In the genomic region with DNA sequence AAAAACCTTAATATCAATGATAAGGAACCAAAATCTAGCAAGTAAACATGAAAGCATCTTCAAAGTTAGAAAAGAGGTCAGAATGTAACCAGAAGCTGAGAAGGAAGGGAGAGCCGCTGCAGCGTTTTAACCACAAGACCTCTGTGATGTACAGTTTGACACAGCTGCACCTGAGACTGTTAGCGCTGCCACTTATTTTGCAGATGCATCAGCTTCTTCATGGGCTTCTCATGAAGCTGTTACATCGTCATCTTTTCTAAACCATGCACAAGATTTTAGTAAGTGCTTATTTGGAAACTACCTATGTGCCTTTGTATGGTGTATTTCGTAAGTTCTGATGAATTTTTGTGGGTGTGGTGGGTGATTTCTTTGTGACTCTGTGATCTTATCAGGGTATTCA, we compare ENCODE assay signal across 28 mouse cellular contexts.
DNase-seq lines count a peak whose midpoint lies in the region; ATAC-seq lines count a peak whose summit lies in the region.
"Had no signal": no experiment of that assay in that cellular context is flagged by ENCODE, and none has a peak within 500 bp of the region (broad histone marks: within the 10 kb centered on the region; RNA-seq: fewer than 3 reads in every experiment).

No protein-coding gene starts in this region.

- WGBS in heart, embryonic 10.5 days, result 81% methylated on average over 5 of the region's 5 CpGs

- H3K9me3 ChIP-seq in heart, embryonic 10.5 days, result no peaks in the 10 kb centered on the region
- H3K9me3 ChIP-seq: embryonic facial prominence, embryonic 13.5 days; forebrain, embryonic 10.5 days; heart, embryonic 12.5 days; hindbrain, embryonic 13.5 days; limb, embryonic 13.5 days; lung, embryonic 15.5 days; neural tube, embryonic 13.5 days had no signal

- peak; percentile 82 for ATAC-seq in activated CD4-positive, CD25-positive, alpha-beta regulatory T cell, adult 4 months
- no peak for ATAC-seq in granulocyte monocyte progenitor cell, adult 5-6 weeks (replicated peaks; ENCODE audit: poor library complexity, severe bottlenecking)
- ATAC-seq: forebrain, postnatal 0 days; midbrain, embryonic 16.5 days had no signal

- no peaks in the 10 kb centered on the region for H3K27me3 ChIP-seq in heart, embryonic 10.5 days (ENCODE audit: insufficient read depth, poor library complexity, severe bottlenecking)
- H3K27me3 ChIP-seq: embryonic facial prominence, embryonic 13.5 days; heart, embryonic 12.5 days; hindbrain, embryonic 13.5 days; limb, embryonic 13.5 days; lung, embryonic 15.5 days; neural tube, embryonic 13.5 days had no signal

- no peak overlapping the region for H3K4me3 ChIP-seq in heart, embryonic 10.5 days
- H3K4me3 ChIP-seq: embryonic facial prominence, embryonic 13.5 days; forebrain, embryonic 10.5 days; heart, embryonic 12.5 days; hindbrain, embryonic 13.5 days; limb, embryonic 13.5 days; lung, embryonic 15.5 days; neural tube, embryonic 13.5 days had no signal

- no peaks in the 10 kb centered on the region for H3K36me3 ChIP-seq in heart, embryonic 10.5 days
- H3K36me3 ChIP-seq: embryonic facial prominence, embryonic 13.5 days; forebrain, embryonic 10.5 days; heart, embryonic 12.5 days; hindbrain, embryonic 13.5 days; limb, embryonic 13.5 days; lung, embryonic 15.5 days; neural tube, embryonic 13.5 days had no signal

- DNase-seq in CD4-positive helper T cell, adult 2 months (ENCODE audit: low read depth, low spot score), result peak; percentile 76
- peak; percentile 1 to 8 for DNase-seq in natural killer cell, adult 2 months (ENCODE audit: low spot score in 2 of 2)
- DNase-seq in thymus, postnatal 10 days (ENCODE audit: low spot score in 2 of 2), result peak; percentile 65 to 75
- DNase-seq in heart, embryonic 10.5 days (ENCODE audit: low spot score), result no peak
- no peak for DNase-seq in adrenal gland, postnatal 4 days (ENCODE audit: low spot score in 2 of 2)
- DNase-seq in spleen, adult 18-20 months, result no peak
- DNase-seq: adrenal gland, postnatal 14 days; cerebellum, adult 18-20 months; cerebellum, postnatal 10 days; forebrain, postnatal 0 days; gastrocnemius, postnatal 14 days; heart, adult 18-20 months; heart, postnatal 4 days; kidney, adult 18-20 months; kidney, postnatal 4 days; right cerebral cortex, postnatal 25 days had no signal

- no peaks in the 10 kb centered on the region for H3K4me1 ChIP-seq in heart, embryonic 10.5 days
- H3K4me1 ChIP-seq: embryonic facial prominence, embryonic 13.5 days; forebrain, embryonic 10.5 days; heart, embryonic 12.5 days; hindbrain, embryonic 13.5 days; limb, embryonic 13.5 days; lung, embryonic 15.5 days; neural tube, embryonic 13.5 days had no signal

- H3K27ac ChIP-seq in heart, embryonic 10.5 days, result no peak overlapping the region
- H3K27ac ChIP-seq: embryonic facial prominence, embryonic 13.5 days; forebrain, embryonic 10.5 days; hindbrain, embryonic 13.5 days; kidney, postnatal 0 days; limb, embryonic 13.5 days; lung, embryonic 15.5 days; neural tube, embryonic 13.5 days; stomach, postnatal 0 days had no signal

Comparison
In these comparisons a context has a peak if more than half of its experiments do, and no peak if none do; other contexts are left out.
1. DNase-seq: peak in CD4-positive helper T cell, adult 2 months (single experiment), natural killer cell, adult 2 months (2 of 2) and thymus, postnatal 10 days (2 of 2); none in heart, embryonic 10.5 days (single experiment), adrenal gland, postnatal 4 days (0 of 2) and spleen, adult 18-20 months (0 of 2).